Mouse (Mus musculus) CH12.LX (cell line): ENCODE data around the gene Tmem72. TPM values are rescaled to one million over a fixed set of nuclear protein-coding genes. Genes with fewer than 3 reads are reported as not detected.

Source experiments
- DNase-seq: peaks from one replicate; pipeline ENCODE4 v3.0.0-alpha.2; 2013; ENCODE audit errors: extremely low read depth
- H3K27ac ChIP-seq: 2 replicates; pipeline ENCODE4 v1.5.1; 2012; ENCODE audit warnings: low read depth, mild to moderate bottlenecking, control low read depth, moderate library complexity; ENCODE audit not compliant: insufficient read depth
- H3K27me3 ChIP-seq: replicated peaks from 2 replicates; pipeline ENCODE3; 2012; ENCODE audit warnings: inconsistent platforms
- H3K36me3 ChIP-seq, 2 experiments: replicated peaks in 1 of 2; 2 replicates each; pipeline versions ENCODE3 to v1.6.1; 2012; ENCODE audit warnings: inconsistent platforms in 1 of 2, low read length in 1 of 2, mild to moderate bottlenecking in 1 of 2, mixed read lengths in 1 of 2, moderate library complexity in 1 of 2; ENCODE audit not compliant: control insufficient read depth in 1 of 2, insufficient read depth in 1 of 2
- H3K4me1 ChIP-seq, 2 experiments: 2 replicates each; pipeline ENCODE4 v1.6.1; 2012; ENCODE audit warnings: inconsistent platforms in 1 of 2, moderate library complexity in 1 of 2; ENCODE audit not compliant: insufficient read depth in 2 of 2, control insufficient read depth in 1 of 2
- H3K4me2 ChIP-seq: 2 replicates; pipeline ENCODE4 v1.6.1; 2012; ENCODE audit warnings: low read depth, mild to moderate bottlenecking, control low read depth; ENCODE audit not compliant: poor library complexity, insufficient read depth, severe bottlenecking
- H3K4me3 ChIP-seq, 3 experiments: fragments of 150-350 bp in 1 of 3; sonication (generic) in 1 of 3; replicated peaks in 1 of 3; 2 replicates each; pipeline versions ENCODE3 to v1.5.1; 2011 to 2012; ENCODE audit warnings: low read depth in 2 of 3, low read length in 2 of 3, mild to moderate bottlenecking in 2 of 3, moderate library complexity in 2 of 3, control low read depth in 1 of 3, improper control_type of control experiment in 1 of 3, inconsistent platforms in 1 of 3, mixed read lengths in 1 of 3; ENCODE audit not compliant: poor library complexity in 1 of 3
- H3K79me2 ChIP-seq: replicated peaks from 2 replicates; pipeline ENCODE4 v1.6.1; 2012; ENCODE audit warnings: mild to moderate bottlenecking, moderate library complexity; ENCODE audit not compliant: control insufficient read depth, poor library complexity, insufficient read depth, severe bottlenecking; ENCODE audit errors: extremely low read depth
- H3K9ac ChIP-seq: 2 replicates; pipeline ENCODE4 v1.6.1; 2012; ENCODE audit warnings: low read depth, mild to moderate bottlenecking, control low read depth, moderate library complexity; ENCODE audit not compliant: insufficient read depth
- H3K9me3 ChIP-seq: replicated peaks from 2 replicates; pipeline ENCODE3; 2012; ENCODE audit warnings: low read length, inconsistent platforms, mixed read lengths
- BHLHE40 ChIP-seq: IDR thresholded peaks from 2 replicates; pipeline ENCODE4 v1.6.1; 2011; ENCODE audit warnings: mild to moderate bottlenecking, low read depth, low read length, improper control_type of control experiment
- CHD1 ChIP-seq: IDR thresholded peaks from 2 replicates; pipeline ENCODE4 v1.6.1; 2012; ENCODE audit warnings: low read depth, low read length, improper control_type of control experiment, inconsistent platforms
- CHD2 ChIP-seq: IDR thresholded peaks from 2 replicates; pipeline ENCODE4 v1.6.1; 2011; ENCODE audit warnings: low read length, improper control_type of control experiment
- CTCF ChIP-seq, 2 experiments: IDR thresholded peaks in 1 of 2; conservative IDR thresholded peaks in 1 of 2; 2 replicates each; pipeline ENCODE4 v1.5.1; 2011 to 2012; ENCODE audit warnings: low read depth in 2 of 2, low read length in 2 of 2, improper control_type of control experiment in 1 of 2, inconsistent platforms in 1 of 2, mild to moderate bottlenecking in 1 of 2, moderate library complexity in 1 of 2
- E2F4 ChIP-seq: IDR thresholded peaks from 2 replicates; pipeline ENCODE4 v1.6.1; 2011; ENCODE audit warnings: low read depth, low read length, improper control_type of control experiment; ENCODE audit not compliant: insufficient replicate concordance
- ELF1 ChIP-seq: IDR thresholded peaks from 2 replicates; pipeline ENCODE4 v1.6.1; 2014; ENCODE audit warnings: low read depth, mild to moderate bottlenecking, inconsistent platforms, low read length, improper control_type of control experiment
- EP300 ChIP-seq: IDR thresholded peaks from 2 replicates; pipeline ENCODE4 v1.6.1; 2011; ENCODE audit warnings: low read length, improper control_type of control experiment
- ETS1 ChIP-seq: conservative IDR thresholded peaks from 2 replicates; pipeline ENCODE4 v1.6.1; 2012; ENCODE audit warnings: low read depth, mild to moderate bottlenecking, inconsistent platforms, low read length, improper control_type of control experiment, moderate library complexity
- GABPA ChIP-seq: IDR thresholded peaks from 2 replicates; pipeline ENCODE4 v1.6.1; 2012; ENCODE audit warnings: low read depth, low read length, improper control_type of control experiment, inconsistent platforms; ENCODE audit not compliant: insufficient replicate concordance
- HCFC1 ChIP-seq: IDR thresholded peaks from 2 replicates; pipeline ENCODE4 v1.6.1; 2012; ENCODE audit warnings: low read depth, mild to moderate bottlenecking, inconsistent platforms, low read length, improper control_type of control experiment
- IRF4 ChIP-seq: IDR thresholded peaks from 2 replicates; pipeline ENCODE4 v1.6.1; 2014; ENCODE audit warnings: low read depth, mild to moderate bottlenecking, inconsistent platforms, low read length, improper control_type of control experiment
- JUN ChIP-seq: IDR thresholded peaks from 2 replicates; pipeline ENCODE4 v1.6.1; 2011; ENCODE audit warnings: low read depth, mild to moderate bottlenecking, low read length, improper control_type of control experiment, moderate library complexity; ENCODE audit not compliant: insufficient read depth
- JUND ChIP-seq: conservative IDR thresholded peaks from 2 replicates; pipeline ENCODE4 v1.6.1; 2011; ENCODE audit warnings: low read depth, low read length, improper control_type of control experiment
- KAT2A ChIP-seq: IDR thresholded peaks from 2 replicates; pipeline ENCODE4 v1.6.1; 2012; ENCODE audit warnings: low read length, improper control_type of control experiment, inconsistent platforms; ENCODE audit not compliant: insufficient replicate concordance
- MAFK ChIP-seq: IDR thresholded peaks from 2 replicates; pipeline ENCODE4 v1.6.1; 2011; ENCODE audit warnings: low read length, improper control_type of control experiment; ENCODE audit not compliant: insufficient replicate concordance
- MAX ChIP-seq: IDR thresholded peaks from 2 replicates; pipeline ENCODE4 v1.6.1; 2011; ENCODE audit warnings: low read length, improper control_type of control experiment
- MAZ ChIP-seq: IDR thresholded peaks from 2 replicates; pipeline ENCODE4 v1.6.1; 2012; ENCODE audit warnings: low read depth, mild to moderate bottlenecking, inconsistent platforms, low read length, improper control_type of control experiment, moderate library complexity
- MEF2A ChIP-seq: IDR thresholded peaks from 2 replicates; pipeline ENCODE4 v1.6.1; 2014; ENCODE audit warnings: low read depth, mild to moderate bottlenecking, inconsistent platforms, low read length, improper control_type of control experiment, borderline replicate concordance
- MXI1 ChIP-seq: IDR thresholded peaks from 2 replicates; pipeline ENCODE4 v1.6.1; 2011; ENCODE audit warnings: mild to moderate bottlenecking, low read depth, low read length, improper control_type of control experiment
- MYC ChIP-seq: IDR thresholded peaks from 2 replicates; pipeline ENCODE4 v1.6.1; 2011; ENCODE audit warnings: low read depth, mild to moderate bottlenecking, improper control_type of control experiment, low read length
- NELFE ChIP-seq: IDR thresholded peaks from 2 replicates; pipeline ENCODE4 v1.6.1; 2011; ENCODE audit warnings: low read depth, low read length, improper control_type of control experiment
- NRF1 ChIP-seq: IDR thresholded peaks from 2 replicates; pipeline ENCODE4 v1.6.1; 2014; ENCODE audit warnings: low read depth, mild to moderate bottlenecking, inconsistent platforms, low read length, improper control_type of control experiment, moderate library complexity
- PAX5 ChIP-seq: IDR thresholded peaks from 2 replicates; pipeline ENCODE4 v1.6.1; 2012; ENCODE audit warnings: low read length, inconsistent platforms, mixed read lengths
- POLR2A ChIP-seq: IDR thresholded peaks from 2 replicates; pipeline ENCODE4 v1.6.1; 2011; ENCODE audit warnings: low read depth, mild to moderate bottlenecking, improper control_type of control experiment, low read length
- POLR2AphosphoS2 ChIP-seq: IDR thresholded peaks from 2 replicates; pipeline ENCODE4 v1.6.1; 2011; ENCODE audit warnings: low read depth, low read length, improper control_type of control experiment
- RAD21 ChIP-seq: IDR thresholded peaks from 2 replicates; pipeline ENCODE4 v1.6.1; 2011; ENCODE audit warnings: low read depth, mild to moderate bottlenecking, low read length, improper control_type of control experiment, moderate library complexity
- RCOR1 ChIP-seq: conservative IDR thresholded peaks from 2 replicates; pipeline ENCODE4 v1.6.1; 2012; ENCODE audit warnings: low read depth, mild to moderate bottlenecking, inconsistent platforms, low read length, improper control_type of control experiment
- SIN3A ChIP-seq: IDR thresholded peaks from 2 replicates; pipeline ENCODE4 v1.6.1; 2012; ENCODE audit warnings: low read length, improper control_type of control experiment, inconsistent platforms
- SMC3 ChIP-seq: IDR thresholded peaks from 2 replicates; pipeline ENCODE4 v1.6.1; 2011; ENCODE audit warnings: low read depth, low read length, improper control_type of control experiment
- TBP ChIP-seq: conservative IDR thresholded peaks from 2 replicates; pipeline ENCODE4 v1.6.1; 2011; ENCODE audit warnings: low read depth, low read length, improper control_type of control experiment
- TCF12 ChIP-seq: IDR thresholded peaks from 2 replicates; pipeline ENCODE4 v1.6.1; 2014; ENCODE audit warnings: low read depth, mild to moderate bottlenecking, inconsistent platforms, low read length, improper control_type of control experiment
- UBTF ChIP-seq: IDR thresholded peaks from 2 replicates; pipeline ENCODE4 v1.6.1; 2012; ENCODE audit warnings: low read depth, mild to moderate bottlenecking, inconsistent platforms, low read length, improper control_type of control experiment, moderate library complexity
- USF1 ChIP-seq: IDR thresholded peaks from 2 replicates; pipeline ENCODE4 v1.6.1; 2014; ENCODE audit warnings: low read depth, mild to moderate bottlenecking, inconsistent platforms, low read length, improper control_type of control experiment
- USF2 ChIP-seq: conservative IDR thresholded peaks from 2 replicates; pipeline ENCODE4 v1.6.1; 2011; ENCODE audit warnings: low read depth, low read length, improper control_type of control experiment
- ZC3H11A ChIP-seq: IDR thresholded peaks from 2 replicates; pipeline ENCODE4 v1.6.1; 2012; ENCODE audit warnings: low read depth, mild to moderate bottlenecking, inconsistent platforms, low read length, improper control_type of control experiment
- ZKSCAN1 ChIP-seq: IDR thresholded peaks from 2 replicates; pipeline ENCODE4 v1.6.1; 2012; ENCODE audit warnings: low read depth, inconsistent platforms, low read length, improper control_type of control experiment, borderline replicate concordance
- ZMIZ1 ChIP-seq: IDR thresholded peaks from 2 replicates; pipeline ENCODE4 v1.6.1; 2012; ENCODE audit warnings: low read depth, mild to moderate bottlenecking, inconsistent platforms, low read length, improper control_type of control experiment
- ZNF384 ChIP-seq: IDR thresholded peaks from 2 replicates; pipeline ENCODE4 v1.6.1; 2012; ENCODE audit warnings: low read depth, low read length, improper control_type of control experiment, inconsistent platforms
- dilution Hi-C: fragments of 300-500 bp; cut with MboI; formaldehyde crosslinking; loops from 2 replicates; pipeline ENCODE4 v1.14.3; 2020; ENCODE audit warnings: low sequenced_read_pairs; ENCODE audit not compliant: extremely low pct_unique_long_range_greater_than_20kb, extremely low pct_ligation_motif_present
- in situ Hi-C: fragments of 300-500 bp; cut with MboI; formaldehyde crosslinking; loops from 3 replicates; pipeline ENCODE4 v1.14.3; 2019; ENCODE audit warnings: low sequenced_read_pairs, low pct_ligation_motif_present, low pct_unique_long_range_greater_than_20kb, mixed read lengths
- polyA plus RNA-seq: library from polyadenylated mRNA; unstranded; fragments of >175 nt; gene quantifications from 2 replicates; pipeline ENCODE4 v1.2.1, GENCODE M21; 2012; ENCODE audit warnings: low read depth; ENCODE audit not compliant: insufficient read length
- total RNA-seq, 2 experiments: library from RNA; depleted of rRNA; stranded (reverse); fragments of 300-350 nt in 1 of 2; fragments of >200 nt in 1 of 2; gene quantifications; 2 replicates each; pipeline ENCODE4 v1.2.3; 2012 to 2014

The Tmem72 gene
- total and polyA plus RNA-seq, 3 experiments = 0.01 to 0.04 (median 0.01) TPM

- H3K9me3 ChIP-seq = no peaks in the 10 kb centered on the region
- H3K4me1 ChIP-seq = peaks cover 29 to 67% of the 10 kb centered on the region in 2 experiments
- H3K4me3 ChIP-seq = peak overlapping the region; percentile 82 to 94 (median 85)
- peak overlapping the region; percentile 83 for H3K9ac ChIP-seq
- dilution Hi-C loops (no loop called here), in situ Hi-C loops (no loop called here)
- no peaks in the 10 kb centered on the region for H3K27me3 ChIP-seq
- H3K4me2 ChIP-seq = peak overlapping the region; percentile 89
- DNase-seq = peak; percentile 58
- H3K36me3 ChIP-seq = peaks cover 4 to 19% of the 10 kb centered on the region in 2 experiments
- peaks cover 52% of the 10 kb centered on the region for H3K79me2 ChIP-seq
- peak overlapping the region; percentile 94 for H3K27ac ChIP-seq
- TF ChIP-seq USF1 (no peak), POLR2AphosphoS2 (no peak; the same call in 1 of the 2 replicates), HCFC1 (0 out of 2 replicates have a peak, but pooled peaks have one; percentile 9), IRF4 (peak; percentile 52; the same call in 1 of the 2 replicates), SMC3 (peak; percentile 53), MAX (no peak), CTCF (conservative IDR thresholded peaks at IDR 0.05 in 1 of 2, IDR thresholded peaks at IDR 0.05 in 1 of 2; ENCODE audit: low read depth in 2 of 2, low read length in 2 of 2) (peak in 1 of 2 experiments; percentile 56; a peak in 2 of 4 replicates), MXI1 (no peak; the same call in 1 of the 2 replicates), NELFE (no peak), RCOR1 (no peak; the same call in 1 of the 2 replicates), MYC (no peak), ETS1 (peak; percentile 83), GABPA (no peak), TCF12 (peak; percentile 97), KAT2A (no peak), TBP (peak; percentile 49; the same call in 1 of the 2 replicates), ZC3H11A (no peak), POLR2A (peak; percentile 36; the same call in 1 of the 2 replicates), SIN3A (peak; percentile 92), ZMIZ1 (no peak), ZKSCAN1 (no peak), BHLHE40 (peak; percentile 34; the same call in 1 of the 2 replicates), USF2 (no peak), JUN (no peak), EP300 (no peak; the same call in 1 of the 2 replicates), MEF2A (peak; percentile 58; the same call in 1 of the 2 replicates), CHD2 (no peak), ZNF384 (no peak), JUND (no peak), ELF1 (no peak), RAD21 (peak; percentile 46), CHD1 (no peak), NRF1 (no peak), MAZ (no peak), MAFK (peak; percentile 22; the same call in 1 of the 2 replicates), PAX5 (no peak), UBTF (no peak), E2F4 (no peak)
These were observed 45.7 kb downstream of the Tmem72 start for GRCm38 (mm10) chr6:116671031-116671430.
